Mouse (Mus musculus) ES-E14 (cell line): ENCODE results near the gene Ccdc154.

Source experiments
- CHD2 ChIP-seq: IDR thresholded peaks from 2 replicates; pipeline ENCODE4 v1.6.1; 2014; ENCODE audit warnings: mild to moderate bottlenecking, low read depth, low read length, inconsistent platforms
- ZC3H11A ChIP-seq: IDR thresholded peaks from 2 replicates; pipeline ENCODE4 v1.6.1; 2012; ENCODE audit warnings: low read depth, mild to moderate bottlenecking, inconsistent platforms, low read length, borderline replicate concordance

DNA sequence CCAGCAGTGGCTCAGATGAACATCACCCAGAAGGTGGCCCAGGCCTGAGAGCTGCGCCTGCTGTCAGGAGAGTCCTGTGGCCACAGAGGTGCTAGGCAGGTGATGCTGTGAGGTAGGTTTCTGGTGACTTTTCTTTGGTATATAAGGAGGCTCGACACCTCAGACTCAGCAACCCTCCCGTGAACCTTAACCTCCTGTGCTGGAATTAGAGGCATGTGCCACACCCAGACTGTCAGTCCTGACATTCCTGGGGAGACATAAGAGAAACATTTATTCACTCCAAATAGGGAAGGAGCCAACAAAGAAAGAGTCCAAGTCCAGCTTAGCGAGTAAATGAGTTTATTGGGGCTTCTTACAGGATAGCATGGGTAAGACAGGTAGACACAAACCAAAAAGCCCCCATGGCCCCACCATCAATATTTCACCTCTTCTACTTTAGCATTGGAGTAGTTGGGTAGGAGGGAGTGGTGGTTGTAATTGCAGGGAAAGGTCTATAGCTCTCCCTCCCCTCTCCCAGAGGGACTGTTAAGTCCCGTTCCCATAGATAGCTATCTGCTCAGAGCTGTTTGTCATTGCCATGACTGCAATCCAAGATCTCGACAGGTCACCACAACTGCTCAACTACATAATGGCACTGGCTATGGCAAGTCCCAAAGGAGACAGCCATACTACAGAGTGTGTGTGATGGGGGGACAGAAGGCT, 3.9 kb downstream of the Ccdc154 start:
- TF ChIP-seq CHD2: no peak
- no peak for TF ChIP-seq ZC3H11A
